23 mouse cellular contexts compared by ENCODE assay signal in the genomic region with DNA sequence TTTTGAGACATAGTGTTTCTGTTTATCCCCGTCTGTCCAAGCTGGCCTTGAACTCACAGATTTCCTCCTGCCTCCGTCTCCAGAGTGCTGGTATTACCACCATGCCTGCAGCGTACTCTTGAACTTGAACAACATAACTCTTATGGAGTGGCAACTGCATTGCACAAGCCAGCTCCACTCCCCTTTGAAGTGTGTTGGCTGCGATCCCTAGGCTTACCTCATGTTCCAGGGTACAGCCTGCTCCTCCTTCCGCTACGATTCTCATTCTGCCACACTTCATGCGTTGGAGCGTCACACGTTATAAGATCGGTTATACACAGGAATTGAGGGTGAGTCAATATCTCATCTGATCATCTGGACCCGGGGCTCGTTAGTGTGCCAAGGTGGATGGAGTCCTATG. TPM values are rescaled to one million over a fixed set of nuclear protein-coding genes. Genes with fewer than 3 reads are reported as not detected.
A peak's percentile ranks its signal among the peaks of the same experiment; 100 is the strongest.
DNase-seq lines count a peak whose midpoint lies in the region; ATAC-seq and TF ChIP-seq lines count a peak whose summit lies in the region.
"Had no signal": no experiment of that assay in that cellular context is flagged by ENCODE, and none has a peak within 500 bp of the region (broad histone marks: within the 10 kb centered on the region; RNA-seq: fewer than 3 reads in every experiment).

No protein-coding gene starts in this region.

- no peaks in the 10 kb centered on the region for H3K4me1 ChIP-seq in forebrain, embryonic 14.5 days (ENCODE audit: control insufficient read depth, insufficient read depth, low read length)
- no peaks in the 10 kb centered on the region for H3K4me1 ChIP-seq in forebrain, embryonic 16.5 days (replicated peaks; ENCODE audit: control insufficient read depth, insufficient read depth, low read length)
- no peaks in the 10 kb centered on the region for H3K4me1 ChIP-seq in stomach, postnatal 0 days (replicated peaks; ENCODE audit: control insufficient read depth, insufficient read depth)
- H3K4me1 ChIP-seq: embryonic facial prominence, embryonic 12.5 days; heart, embryonic 15.5 days; hindbrain, embryonic 13.5 days had no signal

- TF ChIP-seq EP300 in stomach, postnatal 0 days (optimal IDR thresholded peaks at IDR 0.05): no peak

- no peak overlapping the region for H3K27ac ChIP-seq in forebrain, embryonic 14.5 days (ENCODE audit: low read depth, low read length)
- H3K27ac ChIP-seq in forebrain, embryonic 16.5 days (ENCODE audit: low read length): no peak overlapping the region
- no peak overlapping the region for H3K27ac ChIP-seq in stomach, postnatal 0 days (replicated peaks)
- H3K27ac ChIP-seq: embryonic facial prominence, embryonic 12.5 days; heart, adult 2 months; heart, embryonic 15.5 days; hindbrain, embryonic 13.5 days; hindbrain, postnatal 0 days had no signal

- H3K36me3 ChIP-seq in forebrain, embryonic 14.5 days (ENCODE audit: control insufficient read depth, insufficient read depth, low read length): no peaks in the 10 kb centered on the region
- H3K36me3 ChIP-seq in forebrain, embryonic 16.5 days (ENCODE audit: control insufficient read depth, insufficient read depth): no peaks in the 10 kb centered on the region
- H3K36me3 ChIP-seq in stomach, postnatal 0 days (ENCODE audit: control insufficient read depth, insufficient read depth, low read length): no peaks in the 10 kb centered on the region
- H3K36me3 ChIP-seq: embryonic facial prominence, embryonic 12.5 days; G1E; heart, embryonic 15.5 days; hindbrain, embryonic 13.5 days had no signal

- DNase-seq in adrenal gland, adult (ENCODE audit: inconsistent age in 2 of 2, low spot score in 1 of 2): peak; percentile 69 to 72
- DNase-seq in adrenal gland, adult 18-20 months (ENCODE audit: low spot score in 2 of 2): no peak
- peak; percentile 51 for DNase-seq in forebrain, embryonic 14.5 days (ENCODE audit: low spot score)
- peak; percentile 57 for DNase-seq in NIH3T3 (ENCODE audit: low read depth)
- peak; percentile 23 for DNase-seq in brain, adult 2 months (ENCODE audit: low read depth, low spot score)
- no peak for DNase-seq in stomach, postnatal 0 days (ENCODE audit: low spot score)
- DNase-seq: B cell, adult 2 months; cerebellum, adult 2 months; cerebellum, postnatal 14 days; forebrain, postnatal 0 days; gastrocnemius, postnatal 14 days; heart, adult 2 months; heart, postnatal 14 days had no signal

- H3K27me3 ChIP-seq in forebrain, embryonic 14.5 days (replicated peaks; ENCODE audit: control insufficient read depth, insufficient read depth, low read length): no peaks in the 10 kb centered on the region
- H3K27me3 ChIP-seq in forebrain, embryonic 16.5 days (replicated peaks; ENCODE audit: control insufficient read depth, insufficient read depth, low read length): no peaks in the 10 kb centered on the region
- no peaks in the 10 kb centered on the region for H3K27me3 ChIP-seq in stomach, postnatal 0 days (ENCODE audit: control insufficient read depth, insufficient read depth, low read length)
- H3K27me3 ChIP-seq: embryonic facial prominence, embryonic 12.5 days; heart, embryonic 15.5 days; hindbrain, embryonic 13.5 days had no signal

- no peak overlapping the region for H3K9ac ChIP-seq in forebrain, embryonic 14.5 days (ENCODE audit: low read length)
- H3K9ac ChIP-seq in forebrain, embryonic 16.5 days (replicated peaks; ENCODE audit: low read depth, low read length): no peak overlapping the region
- H3K9ac ChIP-seq in stomach, postnatal 0 days (ENCODE audit: low read length): no peak overlapping the region
- H3K9ac ChIP-seq: embryonic facial prominence, embryonic 12.5 days; forebrain, postnatal 0 days; heart, embryonic 15.5 days; hindbrain, embryonic 13.5 days had no signal

- no peak for TF ChIP-seq CTCF in stomach, postnatal 0 days (IDR thresholded peaks at IDR 0.05; ENCODE audit: low read depth)

- ATAC-seq in forebrain, embryonic 14.5 days: no peak; the same call in 1 of the 2 replicates
- ATAC-seq in forebrain, embryonic 16.5 days: no peak
- no peak for ATAC-seq in stomach, postnatal 0 days (ENCODE audit: low FRiP score, low TSS enrichment)
- ATAC-seq: CD4-positive, CD25-positive, alpha-beta regulatory T cell, adult 4 months; forebrain, postnatal 0 days; hindbrain, postnatal 0 days had no signal

- WGBS in forebrain, embryonic 14.5 days: 72% methylated on average over 12 of the region's 12 CpGs
- WGBS in forebrain, embryonic 16.5 days: 67% methylated on average over 12 of the region's 12 CpGs
- WGBS in stomach, postnatal 0 days: 88% methylated on average over 12 of the region's 12 CpGs

- no peak overlapping the region for H3K4me3 ChIP-seq in forebrain, embryonic 14.5 days (ENCODE audit: low read depth, low read length)
- H3K4me3 ChIP-seq in forebrain, embryonic 16.5 days (replicated peaks; ENCODE audit: low read length): no peak overlapping the region
- H3K4me3 ChIP-seq in stomach, postnatal 0 days (ENCODE audit: low read depth, low read length): no peak overlapping the region
- H3K4me3 ChIP-seq: embryonic facial prominence, embryonic 12.5 days; heart, adult 2 months; heart, embryonic 15.5 days; hindbrain, embryonic 13.5 days had no signal

- no peak overlapping the region for H3K4me2 ChIP-seq in forebrain, embryonic 14.5 days (ENCODE audit: low read length)
- H3K4me2 ChIP-seq in forebrain, embryonic 16.5 days (ENCODE audit: low read length): no peak overlapping the region
- no peak overlapping the region for H3K4me2 ChIP-seq in stomach, postnatal 0 days (replicated peaks; ENCODE audit: low read depth)
- H3K4me2 ChIP-seq: embryonic facial prominence, embryonic 12.5 days; heart, embryonic 11.5 days; heart, embryonic 15.5 days; hindbrain, embryonic 13.5 days had no signal

- no peaks in the 10 kb centered on the region for H3K9me3 ChIP-seq in forebrain, embryonic 14.5 days (replicated peaks; ENCODE audit: control insufficient read depth, low read length)
- H3K9me3 ChIP-seq in forebrain, embryonic 16.5 days (ENCODE audit: control insufficient read depth, low read length): no peaks in the 10 kb centered on the region
- no peaks in the 10 kb centered on the region for H3K9me3 ChIP-seq in stomach, postnatal 0 days (ENCODE audit: control insufficient read depth, low read length)
- H3K9me3 ChIP-seq: embryonic facial prominence, embryonic 12.5 days; heart, embryonic 15.5 days; hindbrain, embryonic 13.5 days had no signal

RNA-seq across cellular contexts. Expression of a gene that starts 18.1 kb away (rescaled TPM):
- 1 to 10 TPM; 1.4 to 1.8 TPM for total RNA-seq in adrenal gland, adult 18-20 months (2021)
- 49.0 and 57.0 TPM in 2 replicates for polyA plus RNA-seq in forebrain, embryonic 14.5 days (2014; fragmentation: Nextera tagmentation; extraction: Ambion mirVana)
- polyA plus RNA-seq in forebrain, embryonic 16.5 days (2015; fragmentation: Nextera tagmentation; extraction: Ambion mirVana): 40.5 and 52.7 TPM in 2 replicates
- polyA plus RNA-seq in stomach, postnatal 0 days (2015; fragmentation: Nextera tagmentation; extraction: Ambion mirVana): not detected in 2 replicates
- total RNA-seq: gastrocnemius, adult 18-20 months; gastrocnemius, postnatal 14 days; heart, adult 2 months; heart, postnatal 14 days; hematopoietic stem cell, adult 5-6 weeks had no signal
- polyA plus RNA-seq: CD4-positive, CD25-positive, alpha-beta regulatory T cell, adult 4 months; G1E; heart, adult 2 months; heart, embryonic 11.5 days had no signal

Comparison
In these comparisons a context has a peak if more than half of its experiments do, and no peak if none do; other contexts are left out.
1. DNase-seq: peak in adrenal gland, adult (2 of 2), forebrain, embryonic 14.5 days (single experiment), NIH3T3 (single experiment) and brain, adult 2 months (single experiment); none in adrenal gland, adult 18-20 months (0 of 2) and stomach, postnatal 0 days (single experiment).
2. RNA of a gene that starts 18.1 kb away (polyA plus RNA-seq): 40.5 to 52.7 TPM in forebrain, embryonic 16.5 days and 49.0 to 57.0 TPM in forebrain, embryonic 14.5 days; not detected in stomach, postnatal 0 days; every median in the first group is over 10 times any median in the second.